Mouse (Mus musculus): ENCODE measurements around the gene Adk. TPM values are rescaled to one million over a fixed set of nuclear protein-coding genes. Genes with fewer than 3 reads are reported as not detected.

Adk gene
- polyA plus RNA-seq, 1 experiment from 2014 or later, result 71.9 TPM

DNA sequence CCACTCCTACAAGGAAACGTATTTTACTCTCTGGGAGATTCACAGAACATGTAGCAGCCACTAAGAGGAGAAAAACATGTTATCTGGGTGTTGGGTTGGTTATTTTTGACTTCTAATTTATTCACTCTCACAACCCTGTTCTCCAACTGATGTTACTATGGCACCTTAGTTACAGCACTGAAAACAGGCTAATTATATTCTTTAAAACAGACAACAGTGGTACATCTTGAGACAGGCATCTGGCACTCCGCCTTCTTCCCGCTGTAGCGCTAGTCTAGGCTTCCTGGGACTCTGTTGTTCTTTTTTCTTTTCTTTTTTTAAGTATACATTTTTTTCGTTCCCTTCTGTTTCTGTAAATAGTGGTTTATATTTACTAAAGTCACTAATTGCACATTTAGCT, 258.2 kb downstream of the Adk start:
- no peak overlapping the region for H3K27ac ChIP-seq (ENCODE audit: low read length)
- H3K9ac ChIP-seq (replicated peaks; ENCODE audit: low read depth, low read length), result no peak overlapping the region
- no peaks in the 10 kb centered on the region for H3K36me3 ChIP-seq (ENCODE audit: control insufficient read depth, insufficient read depth)
- ATAC-seq, result peak; percentile 69
- H3K9me3 ChIP-seq (ENCODE audit: control insufficient read depth, low read length), result no peaks in the 10 kb centered on the region
- no peaks in the 10 kb centered on the region for H3K27me3 ChIP-seq (replicated peaks; ENCODE audit: control insufficient read depth, insufficient read depth, low read length)
- no peak overlapping the region for H3K4me2 ChIP-seq (ENCODE audit: low read length)
- H3K4me3 ChIP-seq (replicated peaks; ENCODE audit: low read length), result no peak overlapping the region
- H3K4me1 ChIP-seq (replicated peaks; ENCODE audit: control insufficient read depth, insufficient read depth, low read length), result 0 out of 2 replicates have a peak, but pooled peaks cover 2% of the 10 kb centered on the region
- 60% methylated on average over 5 of the region's 5 CpGs for WGBS

DNA sequence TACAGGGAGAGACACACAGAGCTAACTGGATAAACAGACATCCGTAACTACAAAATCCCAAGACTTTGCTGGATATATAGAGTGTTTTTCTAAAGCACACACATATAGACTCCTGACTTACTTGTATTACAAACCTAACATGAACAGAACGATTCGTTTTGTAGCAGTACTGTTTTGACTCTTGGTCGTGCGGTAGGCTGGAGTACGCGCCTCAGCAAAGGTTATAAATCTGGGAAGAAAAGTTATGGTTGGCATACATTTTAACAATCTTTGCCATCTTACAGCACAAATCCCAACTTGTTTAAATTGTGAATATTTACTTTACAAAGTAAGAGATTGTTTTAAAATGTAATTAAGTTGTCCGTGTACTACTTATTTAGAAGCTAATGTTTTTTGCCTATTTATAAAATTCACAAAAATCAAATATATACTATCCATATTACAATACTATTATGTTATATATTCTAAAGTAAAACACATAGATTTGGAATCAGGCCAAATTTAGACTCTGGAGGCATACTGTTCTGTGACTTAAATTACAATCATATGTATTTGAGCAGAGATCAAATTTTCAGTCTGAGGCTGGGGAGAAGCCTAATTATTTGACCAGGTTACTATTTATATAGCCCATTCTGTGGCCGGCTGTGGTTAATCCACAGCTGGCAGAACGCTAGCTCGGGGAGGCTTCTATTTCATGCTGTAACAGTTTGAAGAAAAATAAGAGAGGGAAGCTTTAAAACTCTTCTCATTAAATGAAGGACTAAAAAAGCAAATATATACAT, 261.4 kb downstream of the Adk start:
- H3K27me3 ChIP-seq (replicated peaks; ENCODE audit: control insufficient read depth, insufficient read depth, low read length), result no peaks in the 10 kb centered on the region
- H3K9ac ChIP-seq (replicated peaks; ENCODE audit: low read depth, low read length), result no peak overlapping the region
- no peak overlapping the region for H3K27ac ChIP-seq (ENCODE audit: low read length)
- WGBS, result 73% methylated on average over 11 of the region's 11 CpGs
- no peaks in the 10 kb centered on the region for H3K36me3 ChIP-seq (ENCODE audit: control insufficient read depth, insufficient read depth)
- H3K4me2 ChIP-seq (ENCODE audit: low read length), result no peak overlapping the region
- 0 out of 2 replicates have a peak, but pooled peaks cover 2% of the 10 kb centered on the region for H3K4me1 ChIP-seq (replicated peaks; ENCODE audit: control insufficient read depth, insufficient read depth, low read length)
- H3K4me3 ChIP-seq (replicated peaks; ENCODE audit: low read length), result no peak overlapping the region
- H3K9me3 ChIP-seq (ENCODE audit: control insufficient read depth, low read length), result no peaks in the 10 kb centered on the region
- no peak for ATAC-seq

DNA sequence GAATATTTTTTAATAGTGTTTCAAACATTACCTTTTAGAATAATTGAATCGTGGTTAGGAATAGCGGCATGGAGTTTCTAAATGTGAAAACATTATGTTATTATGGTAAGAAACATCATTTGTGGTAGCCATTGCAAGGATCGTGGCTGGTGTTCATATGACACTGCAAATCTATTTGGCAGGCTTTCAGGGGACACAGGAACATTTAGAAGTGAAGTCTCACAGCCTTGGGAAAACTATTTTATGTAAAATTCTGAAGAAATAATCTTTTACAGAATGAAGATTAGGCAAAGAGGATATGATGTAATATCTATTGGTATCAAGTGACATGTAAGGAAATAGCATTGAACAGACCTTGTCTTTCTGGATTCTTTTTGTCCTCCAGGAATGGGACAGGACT, 262.1 kb downstream of the Adk start:
- no peaks in the 10 kb centered on the region for H3K36me3 ChIP-seq (ENCODE audit: control insufficient read depth, insufficient read depth)
- H3K27ac ChIP-seq (ENCODE audit: low read length), result no peak overlapping the region
- H3K4me3 ChIP-seq (replicated peaks; ENCODE audit: low read length), result no peak overlapping the region
- 0 out of 2 replicates have a peak, but pooled peaks cover 2% of the 10 kb centered on the region for H3K4me1 ChIP-seq (replicated peaks; ENCODE audit: control insufficient read depth, insufficient read depth, low read length)
- ATAC-seq, result no peak
- H3K9me3 ChIP-seq (ENCODE audit: control insufficient read depth, low read length), result no peaks in the 10 kb centered on the region
- no peaks in the 10 kb centered on the region for H3K27me3 ChIP-seq (replicated peaks; ENCODE audit: control insufficient read depth, insufficient read depth, low read length)
- 79% methylated on average over 3 of the region's 3 CpGs for WGBS
- no peak overlapping the region for H3K9ac ChIP-seq (replicated peaks; ENCODE audit: low read depth, low read length)
- no peak overlapping the region for H3K4me2 ChIP-seq (ENCODE audit: low read length)

DNA sequence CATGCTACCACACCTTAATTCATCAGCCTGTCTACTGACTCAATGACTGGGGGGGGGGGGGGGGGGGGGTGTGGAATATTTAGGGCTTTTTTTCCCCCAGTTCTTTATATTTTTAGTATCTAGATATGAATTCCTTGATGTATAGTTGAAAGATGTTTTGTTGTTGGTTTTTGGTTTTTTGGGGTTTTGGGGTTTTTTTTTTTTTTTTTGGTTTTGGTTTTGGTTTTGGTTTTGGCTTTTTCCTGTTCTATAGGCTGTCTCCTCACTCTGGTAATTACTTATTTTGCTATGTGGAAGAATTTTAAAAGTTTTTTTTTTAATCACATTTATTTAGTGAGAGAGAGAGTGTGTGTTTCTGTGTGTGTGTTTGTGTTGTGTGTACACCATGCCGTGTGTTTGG, 282.5 kb downstream of the Adk start:
- Histone ChIP-seq H3K9me3 (ENCODE audit: control insufficient read depth, low read length) (no peaks in the 10 kb centered on the region), H3K4me3 (replicated peaks; ENCODE audit: low read length) (no peak overlapping the region), H3K4me1 (replicated peaks; ENCODE audit: control insufficient read depth, insufficient read depth, low read length) (no peaks in the 10 kb centered on the region; the same call in 1 of the 2 replicates), H3K9ac (replicated peaks; ENCODE audit: low read depth, low read length) (no peak overlapping the region), H3K27me3 (replicated peaks; ENCODE audit: control insufficient read depth, insufficient read depth, low read length) (no peaks in the 10 kb centered on the region), H3K36me3 (ENCODE audit: control insufficient read depth, insufficient read depth) (no peaks in the 10 kb centered on the region), H3K27ac (ENCODE audit: low read length) (no peak overlapping the region), H3K4me2 (ENCODE audit: low read length) (no peak overlapping the region)
- ATAC-seq, result no peak
- WGBS, result 91% methylated on average over 1 of the region's 1 CpGs

DNA sequence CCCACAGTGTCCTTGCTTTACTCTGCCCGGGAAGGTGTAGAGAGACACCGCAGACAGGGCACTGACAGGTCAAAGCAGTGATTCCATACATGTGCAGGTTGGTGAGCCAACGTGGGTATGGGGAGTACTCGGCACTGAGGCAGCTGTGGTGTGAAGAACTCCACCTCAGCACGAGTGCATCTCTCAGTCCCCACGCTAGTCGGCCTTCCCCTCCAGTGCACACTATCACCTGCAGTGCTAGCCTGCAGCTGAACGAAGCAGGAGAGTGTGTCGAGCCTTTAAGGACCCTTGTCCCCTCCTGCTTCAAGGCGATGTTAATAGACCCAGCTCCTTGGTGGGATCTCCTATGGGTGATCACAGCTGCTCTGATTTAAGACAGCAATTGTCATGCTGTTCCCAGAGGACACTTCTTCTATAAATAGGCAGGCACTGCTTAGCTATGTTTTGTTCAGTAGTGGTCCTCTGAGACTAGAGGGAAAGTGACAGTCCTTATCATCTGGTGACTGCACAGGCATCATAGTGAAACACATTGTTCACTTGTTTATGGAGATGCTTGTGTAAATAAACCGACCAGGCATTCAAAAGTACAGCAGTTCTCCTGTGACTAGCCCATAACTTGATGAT, 283.4 kb downstream of the Adk start:
- no peaks in the 10 kb centered on the region for H3K36me3 ChIP-seq (ENCODE audit: control insufficient read depth, insufficient read depth)
- H3K9ac ChIP-seq (replicated peaks; ENCODE audit: low read depth, low read length), result no peak overlapping the region
- no peaks in the 10 kb centered on the region; the same call in 1 of the 2 replicates for H3K4me1 ChIP-seq (replicated peaks; ENCODE audit: control insufficient read depth, insufficient read depth, low read length)
- no peak overlapping the region for H3K4me2 ChIP-seq (ENCODE audit: low read length)
- WGBS, result 67% methylated on average over 11 of the region's 11 CpGs
- H3K9me3 ChIP-seq (ENCODE audit: control insufficient read depth, low read length), result no peaks in the 10 kb centered on the region
- H3K27ac ChIP-seq (ENCODE audit: low read length), result no peak overlapping the region
- no peak overlapping the region for H3K4me3 ChIP-seq (replicated peaks; ENCODE audit: low read length)
- no peaks in the 10 kb centered on the region for H3K27me3 ChIP-seq (replicated peaks; ENCODE audit: control insufficient read depth, insufficient read depth, low read length)
- no peak for ATAC-seq

DNA sequence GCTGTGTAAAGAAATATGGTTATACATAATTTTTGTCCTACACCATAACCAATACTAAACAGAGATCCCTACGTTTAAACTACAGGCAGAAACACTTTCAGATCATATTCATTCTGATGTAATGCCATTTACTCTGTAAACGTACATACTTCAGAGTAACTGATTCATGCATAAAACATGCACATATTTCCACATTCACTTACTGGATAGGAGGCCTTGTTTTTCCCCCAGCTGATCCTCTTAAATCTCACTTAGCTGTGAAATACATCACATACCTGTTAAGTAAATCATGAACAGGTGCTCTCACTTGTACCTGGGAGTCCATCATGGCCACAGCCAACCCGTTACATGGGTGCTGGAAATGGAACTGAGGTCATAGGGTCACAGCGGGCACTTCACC, 285.6 kb downstream of the Adk start:
- no peak for ATAC-seq
- H3K4me3 ChIP-seq (replicated peaks; ENCODE audit: low read length), result no peak overlapping the region
- WGBS, result 77% methylated on average over 4 of the region's 4 CpGs

DNA sequence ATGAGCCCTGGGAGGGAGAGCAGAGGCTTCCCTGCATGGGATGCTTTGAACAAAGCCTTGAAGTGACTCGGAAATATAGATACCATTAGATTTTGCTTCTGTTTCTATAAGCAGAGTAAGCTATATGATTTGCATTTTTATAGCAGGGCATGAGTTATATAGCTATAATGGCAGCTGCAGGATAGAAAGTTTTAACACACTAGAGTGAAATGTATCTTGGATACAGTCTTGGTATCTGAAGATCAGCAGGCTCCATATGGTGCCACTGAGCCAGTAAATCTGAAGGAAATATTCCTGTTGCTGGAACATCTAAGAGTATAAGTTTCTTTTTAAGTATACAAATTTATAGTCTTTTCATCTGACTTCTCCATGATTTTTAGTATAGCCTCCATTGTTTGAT, 288.8 kb downstream of the Adk start:
- no peak for ATAC-seq
- H3K9me3 ChIP-seq (ENCODE audit: control insufficient read depth, low read length), result no peaks in the 10 kb centered on the region
- peaks cover 5% of the 10 kb centered on the region for H3K4me1 ChIP-seq (replicated peaks; ENCODE audit: control insufficient read depth, insufficient read depth, low read length)
- 85% methylated on average over 1 of the region's 1 CpGs for WGBS
- no peaks in the 10 kb centered on the region for H3K36me3 ChIP-seq (ENCODE audit: control insufficient read depth, insufficient read depth)
- no peak overlapping the region for H3K9ac ChIP-seq (replicated peaks; ENCODE audit: low read depth, low read length)
- peak overlapping the region; percentile 69 for H3K27ac ChIP-seq (ENCODE audit: low read length)
- H3K4me2 ChIP-seq (ENCODE audit: low read length), result no peak overlapping the region
- H3K4me3 ChIP-seq (replicated peaks; ENCODE audit: low read length), result no peak overlapping the region
- H3K27me3 ChIP-seq (replicated peaks; ENCODE audit: control insufficient read depth, insufficient read depth, low read length), result no peaks in the 10 kb centered on the region

More for the DNA sequence above, 285.6 kb downstream of the Adk start:
- H3K27me3 ChIP-seq (replicated peaks; ENCODE audit: control insufficient read depth, insufficient read depth, low read length), result no peaks in the 10 kb centered on the region
- H3K27ac ChIP-seq (ENCODE audit: low read length), result no peak overlapping the region
- no peaks in the 10 kb centered on the region for H3K36me3 ChIP-seq (ENCODE audit: control insufficient read depth, insufficient read depth)
- H3K4me1 ChIP-seq (replicated peaks; ENCODE audit: control insufficient read depth, insufficient read depth, low read length), result no peaks in the 10 kb centered on the region; the same call in 1 of the 2 replicates
- no peaks in the 10 kb centered on the region for H3K9me3 ChIP-seq (ENCODE audit: control insufficient read depth, low read length)
- H3K4me2 ChIP-seq (ENCODE audit: low read length), result no peak overlapping the region
- H3K9ac ChIP-seq (replicated peaks; ENCODE audit: low read depth, low read length), result no peak overlapping the region

DNA sequence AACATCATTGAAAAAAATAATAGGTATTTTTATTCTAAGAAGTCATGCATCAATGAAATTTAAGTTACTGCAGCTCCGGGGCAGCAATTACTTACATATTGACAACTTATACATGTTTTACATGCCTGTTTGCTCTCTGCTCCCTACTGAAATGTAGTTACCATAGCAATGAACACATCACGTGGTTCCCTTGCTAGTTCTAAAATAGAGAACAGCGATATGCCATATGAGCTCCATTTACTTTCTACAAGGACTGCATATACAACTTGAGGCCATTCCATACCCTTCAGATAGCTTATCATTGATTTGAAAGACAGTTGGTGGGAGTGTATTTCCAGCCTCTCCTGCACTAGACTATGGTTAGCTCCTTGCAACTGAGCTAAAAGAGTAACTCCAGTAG, 290.6 kb downstream of the Adk start:
- Histone ChIP-seq H3K9ac (replicated peaks; ENCODE audit: low read depth, low read length) (no peak overlapping the region), H3K4me2 (ENCODE audit: low read length) (no peak overlapping the region), H3K36me3 (ENCODE audit: control insufficient read depth, insufficient read depth) (no peaks in the 10 kb centered on the region), H3K4me1 (replicated peaks; ENCODE audit: control insufficient read depth, insufficient read depth, low read length) (peaks cover 5% of the 10 kb centered on the region), H3K27me3 (replicated peaks; ENCODE audit: control insufficient read depth, insufficient read depth, low read length) (no peaks in the 10 kb centered on the region), H3K27ac (ENCODE audit: low read length) (no peak overlapping the region), H3K4me3 (replicated peaks; ENCODE audit: low read length) (no peak overlapping the region), H3K9me3 (ENCODE audit: control insufficient read depth, low read length) (no peaks in the 10 kb centered on the region)
- peak; percentile 77; the same call in 1 of the 2 replicates for ATAC-seq
- 73% methylated on average over 3 of the region's 3 CpGs for WGBS

DNA sequence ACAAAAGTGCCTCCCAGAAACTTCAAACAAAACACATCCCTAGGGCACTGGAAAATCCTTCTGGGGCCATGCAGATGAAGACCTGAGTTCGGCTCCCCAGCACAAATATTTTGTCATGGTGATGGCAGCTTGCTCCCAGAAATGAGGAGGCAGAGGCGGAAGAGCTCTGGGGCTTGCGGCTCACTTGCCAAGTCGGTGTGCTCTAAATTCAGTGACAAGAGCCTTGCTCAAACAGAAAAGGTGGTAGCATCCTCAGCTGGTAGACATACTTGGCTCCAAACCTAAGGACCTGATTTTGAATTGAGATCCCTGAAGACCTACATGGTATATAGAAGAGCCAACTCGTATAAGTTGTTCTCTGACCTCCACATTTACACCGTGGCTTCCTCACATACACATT, 292.5 kb downstream of the Adk start:
- Histone ChIP-seq H3K4me2 (ENCODE audit: low read length) (no peak overlapping the region), H3K4me3 (replicated peaks; ENCODE audit: low read length) (no peak overlapping the region), H3K36me3 (ENCODE audit: control insufficient read depth, insufficient read depth) (no peaks in the 10 kb centered on the region), H3K9ac (replicated peaks; ENCODE audit: low read depth, low read length) (no peak overlapping the region), H3K4me1 (replicated peaks; ENCODE audit: control insufficient read depth, insufficient read depth, low read length) (peaks cover 5% of the 10 kb centered on the region), H3K9me3 (ENCODE audit: control insufficient read depth, low read length) (no peaks in the 10 kb centered on the region), H3K27me3 (replicated peaks; ENCODE audit: control insufficient read depth, insufficient read depth, low read length) (no peaks in the 10 kb centered on the region), H3K27ac (ENCODE audit: low read length) (no peak overlapping the region)
- 91% methylated on average over 6 of the region's 6 CpGs for WGBS
- ATAC-seq, result no peak
